Mouse (Mus musculus): Measurements from ENCODE around the gene Gm48551.

Gene Gm48551

GRCm38 (mm10) chr10:81384605-81384982, 328 bp downstream of the Gm48551 start:
- no peak for DNase-seq

- peak; percentile 60 for DNase-seq
Observed at GRCm38 (mm10) chr10:81385603-81386306, 1.5 kb downstream of the Gm48551 start.

- DNase-seq: no peak
Observed at GRCm38 (mm10) chr10:81387716-81388115, 3.5 kb downstream of the Gm48551 start.

- no peak for DNase-seq
Observed at GRCm38 (mm10) chr10:81388505-81389055, 4.3 kb downstream of the Gm48551 start, which contains the start of gene Gm48552. Gene Gm48552, plus strand, starts transcription at chr10:81389005.

- peak; percentile 55 for DNase-seq
Observed at GRCm38 (mm10) chr10:81389373-81389772, 5.1 kb downstream of the Gm48551 start.

- peak; percentile 76 for DNase-seq
Observed at GRCm38 (mm10) chr10:81389801-81390677, 5.8 kb downstream of the Gm48551 start.

- DNase-seq: no peak
Observed at GRCm38 (mm10) chr10:81390678-81390965, 6.4 kb downstream of the Gm48551 start.

GRCm38 (mm10) chr10:81392270-81392669, 8.0 kb downstream of the Gm48551 start:
- no peak for DNase-seq

- no peak for DNase-seq
Observed at GRCm38 (mm10) chr10:81392781-81393185, 8.5 kb downstream of the Gm48551 start, which contains the start of gene Smim24. Gene Smim24, plus strand, starts transcription at chr10:81393051.

- DNase-seq: no peak
Observed at GRCm38 (mm10) chr10:81393456-81394063, 9.3 kb downstream of the Gm48551 start.

- DNase-seq: peak; percentile 83
Observed at GRCm38 (mm10) chr10:81395127-81395526, 10.9 kb downstream of the Gm48551 start.

GRCm38 (mm10) chr10:81395865-81396264, 11.6 kb downstream of the Gm48551 start:
- no peak for DNase-seq

- DNase-seq: no peak
Observed at GRCm38 (mm10) chr10:81396749-81397148, 12.5 kb downstream of the Gm48551 start.

- DNase-seq: peak; percentile 72
Observed at GRCm38 (mm10) chr10:81399296-81399695, 15.0 kb downstream of the Gm48551 start.

GRCm38 (mm10) chr10:81399798-81400308, 15.6 kb downstream of the Gm48551 start:
- DNase-seq: peak; percentile 66

- peak; percentile 94 for DNase-seq
Observed at GRCm38 (mm10) chr10:81400371-81401204, 16.3 kb downstream of the Gm48551 start.

GRCm38 (mm10) chr10:81401205-81401520, 16.9 kb downstream of the Gm48551 start:
- DNase-seq: peak; percentile 77

GRCm38 (mm10) chr10:81401521-81402226, 17.4 kb downstream of the Gm48551 start:
- DNase-seq: peak; percentile 69

- DNase-seq: no peak
Observed at GRCm38 (mm10) chr10:81402227-81402765, 18.0 kb downstream of the Gm48551 start.

GRCm38 (mm10) chr10:81403511-81403910, 19.2 kb downstream of the Gm48551 start:
- no peak for DNase-seq

- no peak for DNase-seq
Observed at GRCm38 (mm10) chr10:81404082-81404481, 19.8 kb downstream of the Gm48551 start.
